Mouse (Mus musculus): ENCODE results near the gene Pdzrn4.

DNA sequence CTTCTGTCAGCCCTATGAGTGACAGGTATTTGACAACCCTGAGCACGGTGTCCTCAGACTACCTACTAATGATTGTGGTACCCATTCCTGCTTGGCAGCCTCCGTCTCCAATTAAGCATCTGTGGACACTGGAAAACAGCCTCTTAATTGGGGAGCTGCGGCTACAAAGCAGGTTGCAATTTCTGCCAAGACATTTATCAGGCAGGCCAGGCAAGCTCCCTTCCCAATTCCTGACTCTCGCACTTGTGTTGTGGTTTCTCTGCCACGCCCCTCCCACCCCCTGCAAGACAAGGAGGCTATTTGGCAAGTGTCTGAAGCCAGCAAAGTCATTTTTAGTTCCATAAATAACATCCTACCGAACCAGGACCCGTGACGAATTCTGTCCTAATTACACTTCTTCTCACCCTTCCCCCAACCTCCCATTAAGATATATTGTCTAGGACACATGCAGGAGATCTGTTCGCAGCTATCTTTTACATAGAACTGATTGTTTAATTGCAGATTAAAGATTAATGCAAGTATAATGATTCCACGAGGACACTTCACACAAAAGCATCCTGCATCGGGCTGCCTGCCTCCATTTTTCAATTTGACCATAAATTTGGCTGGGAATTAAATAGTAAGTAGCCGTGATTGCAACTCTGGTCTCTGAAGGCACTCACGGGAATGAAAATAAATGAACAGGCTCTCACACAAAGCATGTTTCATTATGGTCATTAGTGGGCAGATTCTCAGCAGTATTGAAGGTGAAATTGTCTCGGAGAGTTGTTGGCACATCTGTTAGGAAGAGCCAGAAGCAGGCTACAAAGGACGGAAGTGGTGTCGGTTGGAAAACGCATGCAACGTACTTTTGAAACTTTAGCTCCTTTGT lies 243.8 kb downstream of the Pdzrn4 start:
- TF ChIP-seq POLR2AphosphoS5 (IDR thresholded peaks at IDR 0.05; ENCODE audit: borderline replicate concordance, low read depth, low read length) (no peak), NRF1 (IDR thresholded peaks at IDR 0.05; ENCODE audit: insufficient read depth, low read depth, low read length, poor library complexity, severe bottlenecking) (no peak), CTCF (IDR thresholded peaks at IDR 0.05 in 2 of 3, conservative IDR thresholded peaks at IDR 0.05 in 1 of 3; ENCODE audit: control insufficient read depth in 1 of 3, insufficient read depth in 1 of 3, low read depth in 2 of 3, low read length in 3 of 3, poor library complexity in 1 of 3, severe bottlenecking in 1 of 3) (no peak), POLR2A (IDR thresholded peaks at IDR 0.05; ENCODE audit: control insufficient read depth in 1 of 2, insufficient read depth in 1 of 2, low read depth in 1 of 2, low read length in 2 of 2, poor library complexity in 1 of 2) (no peak), USF1 (IDR thresholded peaks at IDR 0.05; ENCODE audit: low read depth, low read length) (no peak)

Data from MEL (cell line).